ENCODE assay signal across 14 mouse cellular contexts in genomic region chr17:3356633-3357365, GRCm38 (mm10).
"Had no signal": no experiment of that assay in that cellular context is flagged by ENCODE, and none has a peak within 500 bp of the region (broad histone marks: within the 10 kb centered on the region; RNA-seq: fewer than 3 reads in every experiment).

No protein-coding gene starts in this region.

- H3K27me3 ChIP-seq: kidney, embryonic 15.5 days; limb, embryonic 15.5 days; liver, embryonic 12.5 days had no signal

- H3K36me3 ChIP-seq: kidney, embryonic 15.5 days; liver, embryonic 12.5 days had no signal

- H3K4me3 ChIP-seq: kidney, embryonic 15.5 days; limb, embryonic 15.5 days; liver, embryonic 12.5 days; myocyte had no signal

- H3K9me3 ChIP-seq: kidney, embryonic 15.5 days; limb, embryonic 15.5 days; liver, embryonic 12.5 days had no signal

- H3K9ac ChIP-seq: kidney, embryonic 15.5 days; limb, embryonic 15.5 days; liver, embryonic 12.5 days; lung, embryonic 14.5 days had no signal

- H3K4me1 ChIP-seq: liver, embryonic 12.5 days had no signal

- H3K27ac ChIP-seq: kidney, embryonic 15.5 days; limb, embryonic 15.5 days; liver, embryonic 12.5 days; stomach, postnatal 0 days had no signal

- H3K4me2 ChIP-seq: kidney, embryonic 15.5 days; limb, embryonic 15.5 days; liver, embryonic 12.5 days; lung, embryonic 14.5 days had no signal

- DNase-seq: kidney, adult 2 months; kidney, postnatal 14 days; layer of hippocampus, postnatal 36 days; lung, embryonic 14.5 days; lung, postnatal 10 days; lung, postnatal 4 days; right cerebral cortex, adult 18-20 months; thymus, postnatal 4 days had no signal

- ATAC-seq: intestine, embryonic 16.5 days; liver, embryonic 12.5 days had no signal
